Mouse (Mus musculus) CH12.LX (cell line): ENCODE results near the gene Ina.

Experiments used
- MAFK ChIP-seq: IDR thresholded peaks from 2 replicates; pipeline ENCODE4 v1.6.1; 2011; ENCODE audit warnings: low read length, improper control_type of control experiment; ENCODE audit not compliant: insufficient replicate concordance
- POLR2A ChIP-seq: IDR thresholded peaks from 2 replicates; pipeline ENCODE4 v1.6.1; 2011; ENCODE audit warnings: low read depth, mild to moderate bottlenecking, improper control_type of control experiment, low read length
- RCOR1 ChIP-seq: conservative IDR thresholded peaks from 2 replicates; pipeline ENCODE4 v1.6.1; 2012; ENCODE audit warnings: low read depth, mild to moderate bottlenecking, inconsistent platforms, low read length, improper control_type of control experiment
- TCF12 ChIP-seq: IDR thresholded peaks from 2 replicates; pipeline ENCODE4 v1.6.1; 2014; ENCODE audit warnings: low read depth, mild to moderate bottlenecking, inconsistent platforms, low read length, improper control_type of control experiment
- ZC3H11A ChIP-seq: IDR thresholded peaks from 2 replicates; pipeline ENCODE4 v1.6.1; 2012; ENCODE audit warnings: low read depth, mild to moderate bottlenecking, inconsistent platforms, low read length, improper control_type of control experiment

DNA sequence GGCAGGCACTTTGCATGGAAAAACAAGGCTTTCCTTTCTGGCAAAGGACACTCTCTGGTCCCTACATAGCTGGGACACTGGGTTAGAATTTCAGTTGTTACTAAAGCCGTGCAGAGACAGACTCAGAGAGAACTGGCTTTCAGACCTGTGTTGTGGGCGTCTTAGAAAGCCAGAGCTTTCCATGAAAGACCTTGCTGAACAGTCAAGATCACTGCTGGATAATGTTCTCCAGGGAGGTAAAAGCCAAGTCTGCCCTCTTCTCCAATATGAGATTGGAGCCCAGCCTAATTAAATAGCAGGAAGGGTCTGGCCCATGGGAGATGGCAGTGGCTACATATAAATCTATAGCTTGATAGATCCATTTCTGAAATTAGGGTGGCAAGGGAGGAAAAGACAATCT is 3.8 kb downstream of the Ina start:
- TF ChIP-seq TCF12: no peak
- no peak for TF ChIP-seq RCOR1
- TF ChIP-seq POLR2A: no peak
- no peak for TF ChIP-seq ZC3H11A
- no peak for TF ChIP-seq MAFK
